Mouse (Mus musculus) hindbrain, postnatal 0 days (tissue): Measurements from ENCODE around the gene Lect2. TPM values are rescaled to one million over a fixed set of nuclear protein-coding genes. Genes with fewer than 3 reads are reported as not detected.
A peak's percentile ranks its signal among the peaks of the same experiment; 100 is the strongest.

Experiments used
- ATAC-seq: fragments of 200-750 bp; cut with Nextera tagmentation; 2 replicates; pipeline ENCODE4 v1.8.0; 2017; ENCODE audit warnings: mild to moderate bottlenecking, moderate TSS enrichment, moderate library complexity
- DNase-seq: peaks from one replicate; pipeline ENCODE4 v3.0.0-alpha.2; 2015; ENCODE audit warnings: low spot score
- H3K27ac ChIP-seq: fragments of 300-500 bp; sonication (generic); 2 replicates; pipeline ENCODE4 v1.5.1; 2014; ENCODE audit warnings: mild to moderate bottlenecking
- H3K27me3 ChIP-seq: fragments of 300-500 bp; sonication (generic); 2 replicates; pipeline ENCODE4 v1.6.1; 2014; ENCODE audit warnings: low read length, mixed read lengths; ENCODE audit not compliant: insufficient read depth
- H3K36me3 ChIP-seq: fragments of 300-500 bp; sonication (generic); 2 replicates; pipeline ENCODE4 v1.6.1; 2014; ENCODE audit warnings: low read length, mixed read lengths; ENCODE audit not compliant: insufficient read depth
- H3K4me1 ChIP-seq: fragments of 300-500 bp; sonication (generic); 2 replicates; pipeline ENCODE4 v1.6.1; 2014; ENCODE audit warnings: antibody characterized with exemption, low read length, mixed read lengths; ENCODE audit not compliant: insufficient read depth
- H3K4me2 ChIP-seq: fragments of 300-500 bp; sonication (generic); 2 replicates; pipeline ENCODE4 v1.6.1; 2014; ENCODE audit warnings: low read depth, mild to moderate bottlenecking, low read length, moderate library complexity, mixed read lengths
- H3K4me3 ChIP-seq: fragments of 300-500 bp; sonication (generic); 2 replicates; pipeline ENCODE4 v1.5.1; 2014; ENCODE audit warnings: low read length
- H3K9ac ChIP-seq: fragments of 300-500 bp; sonication (generic); replicated peaks from 2 replicates; pipeline ENCODE4 v1.6.1; 2014; ENCODE audit warnings: mild to moderate bottlenecking, low read length, moderate library complexity, mixed read lengths
- H3K9me3 ChIP-seq: fragments of 300-500 bp; sonication (generic); 2 replicates; pipeline ENCODE4 v1.6.1; 2016; ENCODE audit warnings: low read length, mixed read lengths
- CTCF ChIP-seq: IDR thresholded peaks from 2 replicates; pipeline ENCODE4 v1.5.1; 2016; ENCODE audit warnings: antibody characterized with exemption, control low read depth, low read depth
- WGBS: fragments of 180-500 bp; shearing (Covaris S2); extraction: QIAGEN DNeasy Blood & Tissue Kit; methylation state at CpG from one replicate; pipeline ENCODE4 v1.1.7; 2014; 5-methylcytosine and 5-hydroxymethylcytosine counted together
- polyA plus RNA-seq: library from polyadenylated mRNA; unstranded; fragments of >200 nt; fragmentation: Nextera tagmentation; extraction: Ambion mirVana; gene quantifications from 2 replicates; pipeline ENCODE4 v1.2.1, GENCODE M21; 2015
- total RNA-seq: library from RNA; depleted of rRNA; stranded (reverse); fragments of >200 nt; gene quantifications from 2 replicates; pipeline ENCODE4 v1.2.3, GENCODE M21; 2014

Lect2 gene
- total and polyA plus RNA-seq, 2 experiments from 2014 or later = not detected

DNA sequence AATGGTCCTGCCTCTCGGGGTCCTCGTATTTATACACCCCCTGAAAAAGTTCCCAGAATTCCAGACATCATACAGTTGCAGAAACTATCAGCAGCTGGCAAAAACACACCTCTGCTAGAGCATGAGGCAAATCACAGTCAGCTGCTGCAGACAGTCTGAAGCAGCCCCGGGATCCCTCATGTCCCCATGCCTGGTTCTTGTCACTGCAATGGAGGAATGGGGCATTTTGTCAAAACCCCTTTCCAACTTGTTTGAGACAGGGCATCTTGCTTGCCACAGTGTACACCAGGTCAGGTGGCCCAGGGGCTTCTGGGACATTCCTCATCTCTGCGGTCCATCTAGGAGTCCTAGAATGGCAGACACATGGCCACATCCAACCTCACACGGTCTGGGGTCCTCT is 13.4 kb downstream of the Lect2 start:
- Histone ChIP-seq H3K9ac (no peak overlapping the region), H3K27me3 (no peaks in the 10 kb centered on the region), H3K27ac (no peak overlapping the region), H3K4me3 (no peak overlapping the region), H3K4me2 (no peak overlapping the region), H3K4me1 (no peaks in the 10 kb centered on the region), H3K9me3 (no peaks in the 10 kb centered on the region), H3K36me3 (no peaks in the 10 kb centered on the region)
- no peak for TF ChIP-seq CTCF
- DNase-seq (no peak), ATAC-seq (no peak)
- 91% methylated on average over 5 of the region's 5 CpGs for WGBS

DNA sequence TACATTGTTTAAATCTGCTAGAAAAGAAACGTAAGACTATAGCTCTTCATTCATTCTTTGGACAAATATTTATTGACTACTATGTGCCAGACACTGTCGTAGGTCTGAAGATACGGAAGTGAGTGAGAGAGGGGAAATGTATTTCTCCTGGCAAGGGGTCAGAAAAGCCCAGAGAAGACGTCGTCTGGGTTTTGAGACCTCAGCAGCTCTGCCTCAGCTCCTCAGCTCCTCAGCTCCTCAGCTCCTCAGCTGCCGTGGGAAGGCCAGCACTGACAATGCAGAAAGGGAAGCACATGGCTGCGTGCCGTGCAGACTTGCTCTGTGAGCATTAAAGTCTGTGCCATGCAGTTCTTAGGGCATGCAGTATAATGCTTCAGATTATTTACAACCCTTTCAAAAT is 18.6 kb downstream of the Lect2 start:
- no peak for TF ChIP-seq CTCF
- Histone ChIP-seq H3K9ac (no peak overlapping the region), H3K27ac (no peak overlapping the region), H3K36me3 (no peaks in the 10 kb centered on the region), H3K4me1 (no peaks in the 10 kb centered on the region), H3K4me3 (no peak overlapping the region), H3K9me3 (no peaks in the 10 kb centered on the region), H3K4me2 (no peak overlapping the region), H3K27me3 (no peaks in the 10 kb centered on the region)
- WGBS = 60% methylated on average over 8 of the region's 8 CpGs
- ATAC-seq (no peak), DNase-seq (no peak)

DNA sequence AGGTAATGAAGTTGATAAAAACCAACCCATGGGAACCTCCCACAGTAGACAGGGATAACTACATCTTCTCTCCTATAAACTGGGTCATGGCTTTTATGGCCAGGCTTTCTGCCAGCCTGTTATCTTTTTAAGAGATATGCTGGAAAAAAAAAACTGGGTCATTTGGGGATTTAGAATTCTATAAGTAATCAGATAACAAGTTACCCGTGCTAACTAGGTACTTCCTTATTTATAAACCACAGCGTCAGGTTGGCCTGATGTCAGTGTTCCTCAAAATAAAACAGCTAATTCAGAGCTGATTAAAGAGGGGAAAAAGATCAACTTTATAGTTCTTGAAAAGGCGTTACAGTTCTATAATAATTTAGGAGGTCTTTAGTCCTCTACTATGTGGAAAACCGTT is 19.3 kb downstream of the Lect2 start:
- Histone ChIP-seq H3K27ac (no peak overlapping the region), H3K27me3 (no peaks in the 10 kb centered on the region)
- WGBS = 79% methylated on average over 4 of the region's 4 CpGs

DNA sequence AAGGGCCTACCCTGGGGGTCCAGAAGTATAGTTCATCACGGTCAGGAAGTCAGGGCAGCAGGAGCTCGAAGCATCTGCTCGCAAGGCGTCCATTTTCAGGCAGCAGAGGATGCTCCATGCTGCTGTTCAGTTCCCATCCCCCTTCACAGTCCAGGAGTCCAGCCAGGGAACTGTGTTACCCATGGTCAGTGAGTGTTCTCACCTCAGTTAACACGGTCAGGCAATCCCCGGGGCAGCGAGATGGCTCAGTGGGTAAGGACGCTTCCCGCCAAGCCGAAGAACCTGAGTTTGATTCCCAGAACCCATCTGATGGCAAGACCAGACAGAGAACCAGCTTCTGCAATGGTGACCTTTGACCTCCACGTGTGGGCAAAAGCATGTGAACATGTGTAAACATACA is 20.0 kb downstream of the Lect2 start:
- no peak for ATAC-seq
- H3K4me1 ChIP-seq = no peaks in the 10 kb centered on the region

More for the DNA sequence above, 19.3 kb downstream of the Lect2 start:
- Histone ChIP-seq H3K4me2 (no peak overlapping the region), H3K36me3 (no peaks in the 10 kb centered on the region), H3K9ac (no peak overlapping the region), H3K4me3 (no peak overlapping the region), H3K4me1 (no peaks in the 10 kb centered on the region), H3K9me3 (no peaks in the 10 kb centered on the region)
- DNase-seq (no peak), ATAC-seq (no peak)
- TF ChIP-seq CTCF = no peak

DNA sequence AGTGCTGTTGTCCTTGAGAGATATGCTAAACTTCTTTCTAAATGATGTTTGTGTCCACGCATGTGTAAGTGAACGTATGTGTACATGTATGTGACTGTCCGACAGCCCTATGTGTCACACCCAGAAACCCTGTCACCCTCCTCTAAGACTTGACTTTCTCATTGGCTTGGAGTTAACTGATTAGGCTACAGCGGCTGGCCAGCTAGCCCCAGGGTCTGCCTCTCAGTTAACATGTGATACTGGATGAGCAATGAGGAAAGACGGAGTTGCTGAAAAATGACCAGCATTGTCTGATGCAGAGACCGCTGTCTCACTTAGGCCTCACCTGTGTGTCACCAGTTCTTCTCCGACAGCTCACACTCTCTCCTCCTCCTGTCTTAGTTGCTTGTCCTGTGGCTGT is 20.5 kb downstream of the Lect2 start:
- H3K27me3 ChIP-seq = no peaks in the 10 kb centered on the region
- TF ChIP-seq CTCF = no peak
- H3K9me3 ChIP-seq = no peaks in the 10 kb centered on the region
- WGBS = 93% methylated on average over 7 of the region's 7 CpGs
- ATAC-seq (no peak), DNase-seq (no peak)
- H3K4me1 ChIP-seq = no peaks in the 10 kb centered on the region
- H3K4me2 ChIP-seq = no peak overlapping the region
- H3K4me3 ChIP-seq = no peak overlapping the region
- no peak overlapping the region for H3K9ac ChIP-seq
- no peak overlapping the region for H3K27ac ChIP-seq
- no peaks in the 10 kb centered on the region for H3K36me3 ChIP-seq

More for the DNA sequence above, 20.0 kb downstream of the Lect2 start:
- Histone ChIP-seq H3K4me2 (no peak overlapping the region), H3K4me3 (no peak overlapping the region), H3K9me3 (no peaks in the 10 kb centered on the region), H3K9ac (no peak overlapping the region), H3K27ac (no peak overlapping the region), H3K36me3 (no peaks in the 10 kb centered on the region), H3K27me3 (no peaks in the 10 kb centered on the region)
- 86% methylated on average over 11 of the region's 11 CpGs for WGBS
- no peak for DNase-seq
- no peak for TF ChIP-seq CTCF

DNA sequence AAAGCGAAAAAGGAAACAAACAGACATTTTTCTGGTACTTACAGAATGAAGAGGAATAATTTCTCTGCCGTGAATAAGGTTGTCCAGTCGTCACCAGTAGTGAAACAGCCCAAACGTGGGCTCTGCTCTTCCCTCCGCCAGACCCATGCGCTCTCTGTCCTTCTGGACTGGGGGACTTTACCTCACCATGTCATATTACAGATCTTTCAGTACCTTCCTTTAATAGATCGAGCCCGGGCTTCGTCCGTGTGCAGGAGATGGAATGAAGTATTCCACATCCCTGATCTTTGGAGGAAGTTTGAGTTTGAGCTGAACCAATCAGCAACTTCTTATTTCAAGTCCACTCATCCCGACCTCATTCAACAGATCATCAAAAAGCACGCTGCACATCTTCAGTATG is 21.4 kb downstream of the Lect2 start:
- H3K9me3 ChIP-seq = no peaks in the 10 kb centered on the region
- H3K4me2 ChIP-seq = no peak overlapping the region
- DNase-seq = no peak
- no peaks in the 10 kb centered on the region for H3K4me1 ChIP-seq
- WGBS = 89% methylated on average over 12 of the region's 12 CpGs
- H3K27me3 ChIP-seq = no peaks in the 10 kb centered on the region
- H3K36me3 ChIP-seq = no peaks in the 10 kb centered on the region
- ATAC-seq = no peak
- no peak for TF ChIP-seq CTCF
- H3K4me3 ChIP-seq = no peak overlapping the region
- H3K9ac ChIP-seq = no peak overlapping the region
- H3K27ac ChIP-seq = no peak overlapping the region

DNA sequence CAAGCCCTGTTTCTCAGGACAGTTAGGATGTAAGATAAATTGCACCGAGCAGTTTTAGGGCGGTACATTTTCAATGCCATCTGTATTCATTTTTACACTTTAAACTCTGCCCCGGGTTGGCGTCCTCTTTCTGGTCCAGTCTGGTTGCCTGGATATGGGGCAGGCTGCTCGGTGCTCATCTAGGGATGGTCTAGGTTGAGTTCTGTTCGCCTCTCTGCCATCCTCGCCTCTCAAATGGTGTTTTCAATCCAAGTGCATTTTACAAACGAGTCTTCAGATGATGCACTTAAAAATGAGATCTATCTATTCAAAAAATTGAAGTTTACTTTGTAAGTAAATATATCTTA is 25.5 kb downstream of the Lect2 start:
- no peak for ATAC-seq
- Histone ChIP-seq H3K4me3 (peak overlapping the region; percentile 70), H3K9ac (peak overlapping the region; percentile 56), H3K4me1 (no peaks in the 10 kb centered on the region), H3K27ac (peak overlapping the region; percentile 62; the same call in 1 of the 2 replicates), H3K9me3 (no peaks in the 10 kb centered on the region), H3K27me3 (no peaks in the 10 kb centered on the region), H3K36me3 (no peaks in the 10 kb centered on the region), H3K4me2 (peak overlapping the region; percentile 93)
- whole genome bisulfite sequencing = 3% methylated on average over 8 of the region's 8 CpGs
- no peak for TF ChIP-seq CTCF
- DNase-seq = peak; percentile 18
